ENCODE assay signal across 11 mouse cellular contexts in genomic region chr2:179648573-179649263, GRCm38 (mm10).
DNase-seq lines count a peak whose midpoint lies in the region; TF ChIP-seq lines count a peak whose summit lies in the region.
"Had no signal": no experiment of that assay in that cellular context is flagged by ENCODE, and none has a peak within 500 bp of the region (broad histone marks: within the 10 kb centered on the region; RNA-seq: fewer than 3 reads in every experiment).

No protein-coding gene starts in this region.

- peaks cover 2% of the 10 kb centered on the region for H3K9me3 ChIP-seq in CH12.LX (replicated peaks; ENCODE audit: low read length)
- peaks cover 22% of the 10 kb centered on the region for H3K9me3 ChIP-seq in megakaryocyte, embryonic 14.5 days
- H3K9me3 ChIP-seq: embryonic facial prominence, embryonic 12.5 days; limb, embryonic 15.5 days had no signal

- in situ Hi-C loops in CH12.LX (cut with MboI; ENCODE audit: low pct_ligation_motif_present, low pct_unique_long_range_greater_than_20kb, low sequenced_read_pairs): no loop called here

- 70% methylated on average over 20 of the region's 20 CpGs for WGBS in lung, adult 2 months

- dilution Hi-C loops in CH12.LX (cut with MboI; ENCODE audit: extremely low pct_ligation_motif_present, extremely low pct_unique_long_range_greater_than_20kb, low sequenced_read_pairs): no loop called here

- TF ChIP-seq POLR2A in lung, adult 2 months (IDR thresholded peaks at IDR 0.05; ENCODE audit: borderline replicate concordance, extremely low read depth, low read depth, low read length): no peak
- no peak for TF ChIP-seq POLR2A in CH12.LX (IDR thresholded peaks at IDR 0.05; ENCODE audit: low read depth, low read length)

- H3K4me1 ChIP-seq in lung, adult 2 months (ENCODE audit: control insufficient read depth, insufficient read depth, low read length): no peaks in the 10 kb centered on the region
- H3K4me1 ChIP-seq in CH12.LX (ENCODE audit: control insufficient read depth in 1 of 2, insufficient read depth in 2 of 2): peaks cover 19 to 57% of the 10 kb centered on the region in 2 experiments
- H3K4me1 ChIP-seq in megakaryocyte, embryonic 14.5 days: peaks cover 6% of the 10 kb centered on the region; the same call in 1 of the 2 replicates
- H3K4me1 ChIP-seq: limb, embryonic 15.5 days had no signal

- no peak for TF ChIP-seq CTCF in lung, adult 2 months (IDR thresholded peaks at IDR 0.05; ENCODE audit: insufficient read depth, low read length)
- TF ChIP-seq CTCF in CH12.LX (conservative IDR thresholded peaks at IDR 0.05 in 1 of 2, IDR thresholded peaks at IDR 0.05 in 1 of 2; ENCODE audit: low read depth in 2 of 2, low read length in 2 of 2): no peak

- no peaks in the 10 kb centered on the region for H3K36me3 ChIP-seq in CH12.LX (replicated peaks in 1 of 2; ENCODE audit: control insufficient read depth in 1 of 2, insufficient read depth in 1 of 2, low read length in 1 of 2)
- no peaks in the 10 kb centered on the region for H3K36me3 ChIP-seq in megakaryocyte, embryonic 14.5 days (replicated peaks; ENCODE audit: low read length)
- H3K36me3 ChIP-seq: embryonic facial prominence, embryonic 12.5 days; heart, embryonic 13.5 days; limb, embryonic 15.5 days had no signal

- no peak for DNase-seq in lung, adult 2 months
- no peak for DNase-seq in lung, postnatal 14 days
- peak; percentile 57 for DNase-seq in CH12.LX (ENCODE audit: extremely low read depth)
- peak; percentile 83 for DNase-seq in brain, adult 2 months (ENCODE audit: low read depth, low spot score)
- DNase-seq in gastrocnemius, postnatal 25 days: no peak
- no peak for DNase-seq in layer of hippocampus, adult 18-20 months (ENCODE audit: low spot score in 2 of 2)

- H3K4me2 ChIP-seq in CH12.LX (ENCODE audit: insufficient read depth, low read depth, poor library complexity, severe bottlenecking): peak overlapping the region; percentile 86
- H3K4me2 ChIP-seq: embryonic facial prominence, embryonic 12.5 days; heart, embryonic 13.5 days; limb, embryonic 15.5 days had no signal

- peak overlapping the region; percentile 6 for H3K4me3 ChIP-seq in lung, adult 2 months (replicated peaks; ENCODE audit: extremely low read depth, low read depth, low read length)
- peak overlapping the region; percentile 34 to 47 (median 39) for H3K4me3 ChIP-seq in CH12.LX (replicated peaks in 1 of 3; ENCODE audit: low read depth in 2 of 3, low read length in 2 of 3, poor library complexity in 1 of 3)
- peak overlapping the region; percentile 75 for H3K4me3 ChIP-seq in megakaryocyte, embryonic 14.5 days (replicated peaks)
- H3K4me3 ChIP-seq: embryonic facial prominence, embryonic 12.5 days; heart, embryonic 13.5 days; limb, embryonic 15.5 days; myocyte had no signal

- no peak for TF ChIP-seq RAD21 in CH12.LX (IDR thresholded peaks at IDR 0.05; ENCODE audit: low read depth, low read length)

- no peaks in the 10 kb centered on the region for H3K27me3 ChIP-seq in CH12.LX (replicated peaks)
- no peaks in the 10 kb centered on the region for H3K27me3 ChIP-seq in megakaryocyte, embryonic 14.5 days (replicated peaks)
- H3K27me3 ChIP-seq: embryonic facial prominence, embryonic 12.5 days; limb, embryonic 15.5 days had no signal

- TF ChIP-seq EP300 in CH12.LX (IDR thresholded peaks at IDR 0.05; ENCODE audit: low read length): peak; percentile 72

- H3K9ac ChIP-seq in CH12.LX (ENCODE audit: insufficient read depth, low read depth): peak overlapping the region; percentile 59
- H3K9ac ChIP-seq: embryonic facial prominence, embryonic 12.5 days; heart, embryonic 13.5 days; limb, embryonic 15.5 days had no signal

- H3K27ac ChIP-seq in CH12.LX (ENCODE audit: insufficient read depth, low read depth): peak overlapping the region; percentile 52
- H3K27ac ChIP-seq: embryonic facial prominence, embryonic 12.5 days; heart, embryonic 13.5 days; limb, embryonic 15.5 days had no signal

- no peaks in the 10 kb centered on the region for H3K79me2 ChIP-seq in CH12.LX (replicated peaks; ENCODE audit: control insufficient read depth, extremely low read depth, insufficient read depth, poor library complexity, severe bottlenecking)

TF ChIP-seq in CH12.LX, 34 proteins besides CTCF, POLR2A, EP300 and RAD21:
- TF ChIP-seq TBP (conservative IDR thresholded peaks at IDR 0.05; ENCODE audit: low read depth, low read length): 0 out of 2 replicates have a peak, but pooled peaks have one; percentile 52
- no peak for TF ChIP-seq UBTF (IDR thresholded peaks at IDR 0.05; ENCODE audit: low read depth, low read length)
- no peak for TF ChIP-seq ZC3H11A (IDR thresholded peaks at IDR 0.05; ENCODE audit: low read depth, low read length)
- peak; percentile 13; the same call in 1 of the 2 replicates for TF ChIP-seq JUN (IDR thresholded peaks at IDR 0.05; ENCODE audit: insufficient read depth, low read depth, low read length)
- TF ChIP-seq NELFE (IDR thresholded peaks at IDR 0.05; ENCODE audit: low read depth, low read length): 0 out of 2 replicates have a peak, but pooled peaks have one; percentile 4
- no peak for TF ChIP-seq SMC3 (IDR thresholded peaks at IDR 0.05; ENCODE audit: low read depth, low read length)
- TF ChIP-seq ELF1 (IDR thresholded peaks at IDR 0.05; ENCODE audit: low read depth, low read length): no peak
- no peak for TF ChIP-seq ZMIZ1 (IDR thresholded peaks at IDR 0.05; ENCODE audit: low read depth, low read length)
- no peak for TF ChIP-seq USF1 (IDR thresholded peaks at IDR 0.05; ENCODE audit: low read depth, low read length)
- TF ChIP-seq BHLHE40 (IDR thresholded peaks at IDR 0.05; ENCODE audit: low read depth, low read length): no peak
- TF ChIP-seq MEF2A (IDR thresholded peaks at IDR 0.05; ENCODE audit: borderline replicate concordance, low read depth, low read length): peak; percentile 74
- TF ChIP-seq HCFC1 (IDR thresholded peaks at IDR 0.05; ENCODE audit: low read depth, low read length): no peak
- no peak for TF ChIP-seq TCF12 (IDR thresholded peaks at IDR 0.05; ENCODE audit: low read depth, low read length)
- no peak for TF ChIP-seq NRF1 (IDR thresholded peaks at IDR 0.05; ENCODE audit: low read depth, low read length)
- TF ChIP-seq GABPA (IDR thresholded peaks at IDR 0.05; ENCODE audit: insufficient replicate concordance, low read depth, low read length): no peak
- no peak for TF ChIP-seq MYC (IDR thresholded peaks at IDR 0.05; ENCODE audit: low read depth, low read length)
- TF ChIP-seq ZKSCAN1 (IDR thresholded peaks at IDR 0.05; ENCODE audit: borderline replicate concordance, low read depth, low read length): no peak
- no peak for TF ChIP-seq POLR2AphosphoS2 (IDR thresholded peaks at IDR 0.05; ENCODE audit: low read depth, low read length)
- TF ChIP-seq SIN3A (IDR thresholded peaks at IDR 0.05; ENCODE audit: low read length): 0 out of 2 replicates have a peak, but pooled peaks have one; percentile 20
- TF ChIP-seq MAFK (IDR thresholded peaks at IDR 0.05; ENCODE audit: insufficient replicate concordance, low read length): no peak
- TF ChIP-seq ZNF384 (IDR thresholded peaks at IDR 0.05; ENCODE audit: low read depth, low read length): no peak
- no peak for TF ChIP-seq CHD2 (IDR thresholded peaks at IDR 0.05; ENCODE audit: low read length)
- peak; percentile 63 for TF ChIP-seq ETS1 (conservative IDR thresholded peaks at IDR 0.05; ENCODE audit: low read depth, low read length)
- TF ChIP-seq E2F4 (IDR thresholded peaks at IDR 0.05; ENCODE audit: insufficient replicate concordance, low read depth, low read length): no peak
- peak; percentile 90 for TF ChIP-seq IRF4 (IDR thresholded peaks at IDR 0.05; ENCODE audit: low read depth, low read length)
- no peak for TF ChIP-seq CHD1 (IDR thresholded peaks at IDR 0.05; ENCODE audit: low read depth, low read length)

Comparison
In these comparisons a context has a peak if more than half of its experiments do, and no peak if none do; other contexts are left out.
1. DNase-seq: peak in CH12.LX (single experiment) and brain, adult 2 months (single experiment); none in lung, adult 2 months (single experiment), lung, postnatal 14 days (single experiment), gastrocnemius, postnatal 25 days (single experiment) and layer of hippocampus, adult 18-20 months (0 of 2).
2. H3K4me3 ChIP-seq: peak in every context shown above with its lines; median percentile 75 in megakaryocyte, embryonic 14.5 days; 39 in CH12.LX; 6 in lung, adult 2 months.